Mouse (Mus musculus) kidney, postnatal 25 days (tissue): ENCODE measurements around the gene Rab37.

Experiments
- DNase-seq, 2 experiments: peaks; one replicate each; pipeline ENCODE4 v3.0.0; 2021; ENCODE audit warnings: mixed read lengths in 2 of 2

Rab37 gene

DNA sequence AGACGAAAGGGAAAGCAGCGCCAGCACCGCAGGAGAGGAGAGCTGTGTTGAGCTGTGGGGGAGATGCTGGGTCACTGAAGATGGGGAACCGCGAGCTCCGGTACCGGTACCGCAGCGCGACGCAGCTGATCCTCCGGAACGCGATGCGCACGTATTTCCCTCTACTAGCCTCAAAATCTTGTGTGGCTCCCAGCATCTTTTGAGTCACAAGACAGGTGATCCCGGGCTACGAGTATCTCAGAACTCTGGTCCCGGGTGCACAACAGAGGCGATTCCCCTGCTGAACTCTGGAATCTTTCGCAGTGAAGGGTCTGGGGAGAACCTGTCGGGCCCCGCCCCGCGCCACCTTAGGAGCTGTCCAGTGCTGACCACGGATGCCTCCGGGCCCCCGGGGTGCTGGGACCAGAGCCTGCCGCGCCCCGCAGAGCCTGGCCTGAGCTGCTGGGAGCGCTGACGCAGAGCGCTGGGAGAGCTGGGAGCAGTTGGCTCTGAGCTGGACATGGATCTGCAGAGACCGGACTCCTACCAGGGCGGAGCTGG, at the start of gene Rab37:
TSS of gene Rab37 (plus strand) at position 70 of the 540 bp plus-strand sequence.
- DNase-seq: peak; percentile 6 to 52

DNA sequence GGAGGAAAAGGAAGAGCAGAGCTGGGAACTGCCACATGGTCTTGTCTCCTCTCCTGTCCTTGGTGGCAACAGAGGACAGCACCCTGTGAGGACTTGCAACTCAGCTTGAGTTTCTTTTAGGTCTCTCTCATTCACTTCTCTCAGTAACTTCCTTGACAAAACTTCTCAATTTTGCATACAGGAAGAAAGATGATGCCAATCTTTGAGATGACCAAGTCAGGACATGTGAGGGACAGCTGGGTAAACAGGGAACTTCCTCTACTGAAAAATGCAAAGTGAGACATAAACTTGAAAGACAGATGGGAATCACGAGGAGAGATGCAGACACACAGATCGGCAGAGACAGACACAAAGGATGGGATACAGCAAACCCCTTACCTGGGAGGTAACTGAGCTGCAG, 43.0 kb upstream of the Rab37 start, which contains the start of gene Cd300ld3:
TSS of gene Cd300ld3 (minus strand) at position 151 of the 400 bp plus-strand sequence.
- DNase-seq: no peak

GRCm38 (mm10) chr11:115049282-115049895, 41.8 kb upstream of the Rab37 start:
- no peak for DNase-seq

DNA sequence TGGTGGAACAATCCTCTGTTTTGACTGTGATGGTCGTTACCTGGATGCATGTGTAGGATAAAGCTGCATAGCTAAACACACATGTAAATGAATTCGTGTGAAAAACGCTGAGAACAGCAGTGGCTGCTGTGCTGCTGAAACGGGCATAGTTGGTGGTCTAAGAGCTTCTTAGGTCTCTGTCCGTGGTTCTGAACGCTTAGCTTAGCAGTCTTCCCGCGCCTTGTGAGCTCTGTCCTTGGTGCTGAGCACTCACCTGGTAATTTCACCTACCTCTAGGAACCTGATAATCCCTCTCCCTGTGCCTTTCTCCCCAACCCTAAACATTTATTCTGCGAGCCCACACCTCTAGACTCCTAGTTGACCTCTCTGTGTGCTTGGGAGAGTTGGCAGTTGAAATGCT, 39.0 kb upstream of the Rab37 start:
- DNase-seq: peak in 1 of 2 experiments; percentile 68

DNA sequence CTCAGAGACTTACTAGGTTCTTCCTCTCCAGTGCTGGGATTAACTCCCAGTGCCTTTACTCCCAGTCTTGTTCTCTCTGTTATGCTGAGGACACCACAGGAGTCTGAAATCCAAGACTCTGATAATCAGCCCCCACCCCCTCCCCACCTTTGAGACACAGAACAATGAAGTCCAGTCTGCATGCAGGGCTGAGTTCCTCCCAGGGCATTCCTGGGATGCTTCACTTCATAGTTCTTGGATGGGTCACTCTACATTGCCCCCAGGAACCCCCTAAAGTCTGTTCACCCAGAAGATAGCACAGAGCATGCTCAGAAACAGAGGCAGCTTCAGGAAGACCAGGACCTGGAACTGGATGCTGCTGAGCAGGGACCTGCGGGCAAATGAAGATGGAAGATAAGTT, 38.2 kb upstream of the Rab37 start:
- DNase-seq: no peak

DNA sequence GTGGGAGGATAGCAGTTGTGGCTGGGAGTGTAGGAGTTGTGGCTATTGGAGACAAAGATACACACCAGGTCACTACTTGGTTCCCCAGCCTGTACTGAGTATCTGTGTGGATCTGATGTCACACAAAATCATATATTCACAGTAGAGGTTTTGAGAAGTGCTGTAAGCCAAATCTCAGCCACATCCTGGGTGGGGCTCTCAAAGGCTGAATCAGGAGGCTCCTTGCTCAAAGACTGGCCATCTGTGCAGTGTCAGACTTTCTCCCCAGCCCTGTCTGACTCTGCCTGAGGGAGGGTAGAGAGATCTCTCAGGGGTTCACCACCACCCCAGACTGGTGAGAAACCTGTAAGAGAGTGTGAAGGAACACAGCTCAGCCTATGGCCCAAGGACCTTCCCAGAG, 36.7 kb upstream of the Rab37 start:
- DNase-seq: no peak

DNA sequence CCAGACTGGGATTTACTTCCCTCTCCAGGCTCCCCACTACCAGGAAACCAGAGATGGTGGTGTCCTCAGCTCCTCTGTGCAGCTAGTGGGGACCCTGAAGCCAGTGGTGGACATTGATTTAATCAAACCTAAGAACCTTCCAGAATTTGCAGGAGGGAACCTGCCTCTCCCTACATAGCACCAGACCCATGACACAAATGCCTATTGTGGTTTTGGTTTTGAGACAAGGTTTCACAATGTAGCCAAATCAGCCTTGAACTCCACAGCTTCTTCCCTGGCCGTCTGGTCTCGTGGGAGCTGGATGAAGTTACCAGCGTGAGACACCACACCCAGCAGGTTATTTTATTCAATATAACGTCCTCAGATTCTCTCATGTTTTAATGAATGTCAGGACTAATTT, 32.5 kb upstream of the Rab37 start:
- DNase-seq: no peak

- no peak for DNase-seq
Observed at GRCm38 (mm10) chr11:115059797-115060196, 31.4 kb upstream of the Rab37 start.

DNA sequence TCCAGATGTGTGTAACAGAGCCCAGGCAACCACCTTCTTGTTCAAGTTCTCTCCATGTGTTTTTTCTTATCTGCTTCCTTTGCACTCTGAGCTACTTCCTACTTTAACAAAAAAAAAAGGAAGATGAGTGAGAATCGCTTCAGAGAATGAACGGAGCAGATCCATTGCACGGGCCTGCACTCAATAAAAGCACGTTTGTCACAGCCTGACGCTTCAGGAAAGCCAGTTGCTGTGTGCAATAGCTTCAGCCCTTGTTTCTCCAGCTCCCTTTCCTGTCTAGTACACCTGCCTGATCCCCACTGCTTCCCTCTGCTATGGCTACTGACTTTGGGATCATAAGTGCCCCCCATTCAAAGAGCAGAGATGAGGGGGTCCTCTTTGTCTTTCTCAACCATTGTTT, 29.2 kb upstream of the Rab37 start, which contains the start of gene Cd300e:
TSS of gene Cd300e (minus strand) at position 101 of the 400 bp plus-strand sequence.
- no peak for DNase-seq

- DNase-seq: no peak
Observed at GRCm38 (mm10) chr11:115066768-115067167, 24.5 kb upstream of the Rab37 start.

- no peak for DNase-seq
Observed at GRCm38 (mm10) chr11:115071015-115071551, 20.1 kb upstream of the Rab37 start.

DNA sequence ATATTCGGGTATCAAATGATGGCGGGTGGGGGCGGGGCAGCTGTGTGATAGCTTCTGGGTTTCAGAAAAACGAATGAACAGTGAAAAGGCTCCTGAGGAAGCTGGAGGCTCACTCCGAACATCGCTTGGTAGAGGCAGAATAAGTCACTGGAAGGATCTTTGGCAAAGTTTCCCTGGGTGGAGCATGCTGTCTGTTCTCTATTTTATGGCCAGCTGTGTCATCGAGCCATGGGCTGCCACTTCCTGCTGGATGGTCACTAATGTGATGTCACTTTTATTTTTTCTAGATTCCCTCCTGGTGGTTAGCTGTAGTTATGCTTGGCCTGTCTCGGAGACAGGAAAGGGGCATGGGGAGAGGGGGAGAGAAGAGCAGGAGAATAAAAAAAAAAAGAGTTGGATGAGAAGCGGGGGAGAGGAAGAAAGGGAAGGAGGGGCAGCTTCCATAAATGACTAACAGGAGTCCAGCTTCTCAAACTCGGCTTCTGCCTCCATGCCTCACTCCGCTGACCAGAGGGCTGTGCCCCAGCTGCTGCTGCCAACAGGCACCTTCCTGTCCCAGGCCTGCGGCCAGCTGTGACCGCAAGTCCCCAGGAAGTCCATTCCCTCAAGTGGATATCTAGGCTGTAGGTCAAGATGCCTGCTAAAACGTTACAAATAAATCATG, 19.5 kb upstream of the Rab37 start:
- DNase-seq: peak; percentile 40 to 77

DNA sequence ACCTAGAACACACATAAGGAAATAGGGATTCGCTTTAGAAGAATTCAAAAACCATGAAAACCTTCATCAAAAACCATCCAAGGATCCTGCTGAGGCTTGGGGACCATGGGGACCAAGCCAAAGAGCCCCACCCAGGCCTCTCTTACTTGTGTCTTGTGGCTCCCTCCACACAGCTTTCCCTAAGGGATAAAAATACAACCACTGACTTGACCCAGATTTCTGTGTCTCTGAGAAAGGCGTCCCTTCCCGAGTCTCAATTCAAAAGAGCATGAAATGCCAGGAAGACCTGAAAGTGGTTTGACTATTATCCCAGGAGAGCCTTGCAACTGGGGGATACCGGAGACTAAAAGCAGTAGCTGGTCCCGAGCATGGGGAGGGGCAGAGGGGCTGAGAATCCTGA, 18.2 kb upstream of the Rab37 start:
- DNase-seq: no peak

- DNase-seq: no peak
Observed at GRCm38 (mm10) chr11:115075407-115075806, 15.8 kb upstream of the Rab37 start.

DNA sequence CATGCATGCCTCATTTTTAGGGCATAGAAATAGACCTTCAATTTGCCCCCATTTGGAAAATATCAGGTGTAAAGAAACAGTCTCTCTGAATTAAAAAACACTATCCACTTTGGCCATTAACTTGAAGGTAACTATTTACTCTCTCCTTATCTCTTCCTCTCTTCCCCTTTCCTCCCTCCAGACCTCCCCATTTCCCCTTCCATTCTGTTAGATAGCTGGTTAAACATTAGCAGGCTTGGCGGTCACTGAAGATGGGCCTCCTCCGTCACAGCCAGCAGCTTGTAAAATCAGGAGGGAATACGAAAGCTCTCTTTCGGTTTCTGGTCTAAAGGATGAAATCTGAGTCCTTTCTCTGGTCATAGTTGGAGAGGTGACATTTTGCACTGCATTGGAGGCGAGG, 15.4 kb upstream of the Rab37 start:
- no peak for DNase-seq

- no peak for DNase-seq
Observed at GRCm38 (mm10) chr11:115077436-115077835, 13.8 kb upstream of the Rab37 start.

GRCm38 (mm10) chr11:115078680-115079079, 12.6 kb upstream of the Rab37 start:
- DNase-seq: no peak

- DNase-seq: peak in 1 of 2 experiments; percentile 51
Observed at GRCm38 (mm10) chr11:115080886-115081285, 10.3 kb upstream of the Rab37 start.

- no peak for DNase-seq
Observed at GRCm38 (mm10) chr11:115081373-115081772, 9.9 kb upstream of the Rab37 start.

DNA sequence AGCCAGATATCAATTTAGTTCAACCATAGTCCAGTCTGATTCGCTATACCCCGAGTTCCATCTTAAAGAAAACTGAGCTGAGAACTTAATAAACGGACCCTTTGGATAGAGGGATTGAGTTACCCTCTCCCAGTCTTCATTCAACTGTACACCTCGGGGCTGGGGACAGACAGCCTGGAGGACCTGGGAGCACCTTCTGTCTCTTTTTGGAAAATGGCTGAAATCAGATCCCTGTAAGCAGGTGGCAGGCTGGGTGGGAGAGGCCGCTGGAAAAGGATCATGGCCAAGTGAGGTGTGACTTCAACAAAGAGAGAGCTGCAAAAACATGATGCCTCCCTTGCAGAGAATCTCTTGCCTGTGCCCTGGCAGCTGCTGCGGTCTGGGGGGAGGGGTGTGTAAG, 9.0 kb upstream of the Rab37 start:
- DNase-seq: no peak

GRCm38 (mm10) chr11:115083376-115084139, 7.7 kb upstream of the Rab37 start:
- peak; percentile 68 to 84 for DNase-seq

DNA sequence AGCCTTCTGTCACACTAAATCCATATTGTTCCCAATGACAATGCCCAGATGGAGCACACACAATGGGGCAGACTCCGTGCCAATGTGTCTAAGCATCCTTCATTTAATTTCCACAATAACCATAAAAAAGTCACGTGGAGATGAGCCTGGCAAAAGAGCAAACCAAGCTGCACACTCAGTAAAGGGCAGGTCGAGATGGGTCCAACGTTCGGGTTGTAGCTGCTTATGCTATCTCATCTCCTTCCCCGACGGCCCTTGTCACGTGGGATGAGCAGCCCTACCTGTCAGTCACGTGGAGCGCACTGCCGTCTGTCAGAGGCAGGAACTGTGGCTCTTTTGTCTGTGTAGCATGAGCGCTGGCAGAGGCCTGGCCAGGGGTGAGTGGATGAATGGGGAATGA, 6.6 kb upstream of the Rab37 start:
- DNase-seq: no peak

GRCm38 (mm10) chr11:115085064-115085463, 6.2 kb upstream of the Rab37 start:
- DNase-seq: no peak
